ENCODE assay signal across 12 mouse cellular contexts in the genomic region with DNA sequence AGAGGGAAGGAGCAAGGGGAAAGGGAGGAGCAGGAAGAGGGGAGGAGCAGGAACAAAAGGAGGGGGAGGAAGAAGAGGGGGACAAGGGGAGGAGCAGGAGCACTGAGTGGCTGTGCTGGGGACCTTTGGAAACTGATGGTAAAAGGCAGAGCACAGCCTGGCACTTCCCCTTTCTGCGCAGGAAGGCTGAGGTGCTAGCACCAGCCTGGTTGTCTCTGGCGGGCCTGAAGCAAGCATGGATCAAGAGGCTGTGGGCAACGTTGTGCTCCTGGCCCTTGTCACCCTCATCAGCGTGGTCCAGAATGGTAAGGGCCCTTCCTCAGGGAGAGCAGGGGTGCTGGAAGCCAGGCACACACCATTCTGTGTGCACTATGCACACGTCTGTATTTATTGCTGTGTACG. TPM values are rescaled to one million over a fixed set of nuclear protein-coding genes. Genes with fewer than 3 reads are reported as not detected.
DNase-seq lines count a peak whose midpoint lies in the region; ATAC-seq and TF ChIP-seq lines count a peak whose summit lies in the region.
"Had no signal": no experiment of that assay in that cellular context is flagged by ENCODE, and none has a peak within 500 bp of the region (broad histone marks: within the 10 kb centered on the region; RNA-seq: fewer than 3 reads in every experiment).

No protein-coding gene starts in this region.

- H3K27ac ChIP-seq in bone marrow, adult 2 months (ENCODE audit: control insufficient read depth, insufficient read depth, low read depth, low read length, poor library complexity), result peak overlapping the region; percentile 90
- no peak overlapping the region for H3K27ac ChIP-seq in liver, embryonic 13.5 days
- H3K27ac ChIP-seq: left cerebral cortex, adult 2 months; midbrain, embryonic 13.5 days had no signal

- no peak overlapping the region for H3K9ac ChIP-seq in liver, embryonic 13.5 days
- H3K9ac ChIP-seq: midbrain, embryonic 13.5 days had no signal

- intact Hi-C loops in gastrocnemius, postnatal 36 days (cut with DNase I), result no loop called here

- TF ChIP-seq CTCF in bone marrow, adult 2 months (IDR thresholded peaks at IDR 0.05; ENCODE audit: control insufficient read depth, insufficient read depth, low read length), result no peak

- H3K9me3 ChIP-seq in liver, embryonic 13.5 days (replicated peaks), result 0 out of 2 replicates have a peak, but pooled peaks cover 2% of the 10 kb centered on the region
- H3K9me3 ChIP-seq: midbrain, embryonic 13.5 days had no signal

- H3K4me1 ChIP-seq in bone marrow, adult 2 months (ENCODE audit: control insufficient read depth, insufficient read depth, low read length), result no peaks in the 10 kb centered on the region; the same call in 1 of the 2 replicates
- H3K4me1 ChIP-seq in liver, embryonic 13.5 days (replicated peaks), result peaks cover 21% of the 10 kb centered on the region
- H3K4me1 ChIP-seq: midbrain, embryonic 13.5 days had no signal

- peak; percentile 43 to 45 for DNase-seq in lung, adult 18-20 months
- DNase-seq in lung, postnatal 14 days, result no peak
- no peak for DNase-seq in liver, embryonic 13.5 days
- no peak for DNase-seq in testis, postnatal 14 days (ENCODE audit: low spot score)
- DNase-seq in gastrocnemius, postnatal 36 days, result no peak
- DNase-seq: adrenal gland, postnatal 10 days; cerebellum, postnatal 25 days had no signal

- ATAC-seq in liver, embryonic 13.5 days (ENCODE audit: low read depth), result peak; percentile 20
- ATAC-seq in neutrophil, adult 5-6 weeks (ENCODE audit: extremely low read depth, insufficient number of reproducible peaks, low FRiP score, poor library complexity, severe bottlenecking), result peak; percentile 55; the same call in 1 of the 2 replicates
- no peak for ATAC-seq in CD4-positive, CD25-positive, alpha-beta regulatory T cell, adult 4 months
- ATAC-seq: midbrain, embryonic 13.5 days had no signal

- peak overlapping the region; percentile 82 for H3K4me3 ChIP-seq in bone marrow, adult 2 months (replicated peaks; ENCODE audit: control insufficient read depth, low read depth, low read length)
- H3K4me3 ChIP-seq in liver, embryonic 13.5 days (replicated peaks), result peak overlapping the region; percentile 30
- H3K4me3 ChIP-seq: left cerebral cortex, adult 2 months; midbrain, embryonic 13.5 days had no signal

- 3% methylated on average over 6 of the region's 6 CpGs for whole genome bisulfite sequencing in bone marrow, adult 2 months
- WGBS in liver, embryonic 13.5 days (ENCODE audit: insufficient replicate concordance), result 20% methylated on average over 6 of the region's 6 CpGs

- H3K27me3 ChIP-seq in liver, embryonic 13.5 days, result no peaks in the 10 kb centered on the region
- H3K27me3 ChIP-seq: midbrain, embryonic 13.5 days had no signal

- peak; percentile 98 for TF ChIP-seq POLR2A in bone marrow, adult 2 months (IDR thresholded peaks at IDR 0.05; ENCODE audit: borderline replicate concordance, control insufficient read depth, low read depth, low read length)

- no peaks in the 10 kb centered on the region for H3K36me3 ChIP-seq in liver, embryonic 13.5 days
- H3K36me3 ChIP-seq: midbrain, embryonic 13.5 days had no signal

- H3K4me2 ChIP-seq in liver, embryonic 13.5 days, result peak overlapping the region; percentile 35
- H3K4me2 ChIP-seq: midbrain, embryonic 13.5 days had no signal

RNA-seq across cellular contexts. Expression of a gene that starts 0.3 kb away (rescaled TPM):
- polyA plus RNA-seq in bone marrow, adult 2 months (2011; ENCODE audit: insufficient read depth, insufficient read length, low replicate concordance, missing spikeins), result 150 and 287 TPM in 2 replicates
- polyA plus RNA-seq in liver, embryonic 13.5 days (2015; fragmentation: Nextera tagmentation; extraction: Ambion mirVana), result 22.5 and 24.7 TPM in 2 replicates
- total RNA-seq in neutrophil, adult 5-6 weeks (2017), result 1,084 and 1,252 TPM in 2 replicates
- 1 to 10 TPM; 5.0 to 6.5 TPM for total RNA-seq in gastrocnemius, postnatal 36 days (2021)
- 1 to 10 TPM; 2.1 to 2.5 TPM for polyA plus RNA-seq in CD4-positive, CD25-positive, alpha-beta regulatory T cell, adult 4 months (2017; shearing (Covaris generic))

Comparison
In these comparisons a context has a peak if more than half of its experiments do, and no peak if none do; other contexts are left out.
1. DNase-seq: peak in lung, adult 18-20 months (2 of 2); none in lung, postnatal 14 days (single experiment), liver, embryonic 13.5 days (single experiment), testis, postnatal 14 days (single experiment) and gastrocnemius, postnatal 36 days (0 of 2).